In the genomic region with DNA sequence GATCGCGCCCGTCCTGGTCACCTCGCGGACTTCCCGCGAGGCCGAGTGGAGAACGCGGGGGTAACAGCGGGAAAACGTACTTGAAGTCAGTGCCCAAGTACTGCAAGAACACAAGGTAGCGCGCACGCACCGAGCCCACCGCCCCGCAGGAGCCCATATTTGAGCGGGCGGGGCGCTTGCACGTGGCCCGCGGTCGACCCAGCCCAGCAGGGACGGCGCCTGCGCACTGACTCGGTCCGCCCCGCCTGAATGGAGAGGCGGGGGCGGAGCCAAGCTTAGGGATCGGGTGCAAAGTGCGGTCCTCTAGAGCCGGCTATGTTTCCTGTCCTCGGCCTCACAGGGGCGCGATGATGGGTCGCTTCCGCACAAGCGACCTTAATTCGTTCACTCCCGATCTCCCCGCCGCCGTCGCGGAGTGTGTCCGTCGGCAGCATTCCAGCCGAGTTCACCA, we compare ENCODE assay signal across 8 mouse cellular contexts. TPM values are rescaled to one million over a fixed set of nuclear protein-coding genes. Genes with fewer than 3 reads are reported as not detected.
DNase-seq lines count a peak whose midpoint lies in the region; ATAC-seq and TF ChIP-seq lines count a peak whose summit lies in the region.

A gene (minus strand): TSS at position 231 of the 451 bp plus-strand sequence.
A gene (plus strand): TSS at position 272 of the 451 bp plus-strand sequence.

- peak within 1 kb of the TSS; percentile 85 for H3K9ac ChIP-seq in embryonic facial prominence, embryonic 13.5 days
- peak within 1 kb of the TSS; percentile 98 for H3K9ac ChIP-seq in heart, adult 2 months (ENCODE audit: low read depth, low read length)
- peak within 1 kb of the TSS; percentile 87 for H3K9ac ChIP-seq in limb, embryonic 13.5 days
- H3K9ac ChIP-seq in midbrain, embryonic 16.5 days (ENCODE audit: low read depth, low read length), result peak within 1 kb of the TSS; percentile 98

- H3K79me2 ChIP-seq in heart, adult 2 months (replicated peaks; ENCODE audit: control insufficient read depth, insufficient read depth, low read length), result peaks cover 10% of the 10 kb centered on the region; the same call in 1 of the 2 replicates

- peak; percentile 36 for TF ChIP-seq POLR2A in heart, adult 2 months (IDR thresholded peaks at IDR 0.05; ENCODE audit: insufficient read depth, low read depth, low read length)

- TF ChIP-seq CTCF in heart, adult 2 months (IDR thresholded peaks at IDR 0.05), result no peak

- peak within 1 kb of the TSS; percentile 95 for H3K27ac ChIP-seq in embryonic facial prominence, embryonic 13.5 days
- peak within 1 kb of the TSS; percentile 96 for H3K27ac ChIP-seq in heart, adult 2 months
- peak within 1 kb of the TSS; percentile 92 for H3K27ac ChIP-seq in limb, embryonic 13.5 days
- H3K27ac ChIP-seq in midbrain, embryonic 16.5 days (ENCODE audit: low read length), result peak within 1 kb of the TSS; percentile 99

- H3K9me3 ChIP-seq in embryonic facial prominence, embryonic 13.5 days, result no peaks in the 10 kb centered on the region
- H3K9me3 ChIP-seq in limb, embryonic 13.5 days, result no peaks in the 10 kb centered on the region
- H3K9me3 ChIP-seq in midbrain, embryonic 16.5 days (replicated peaks; ENCODE audit: control insufficient read depth, low read length, poor library complexity, severe bottlenecking), result no peaks in the 10 kb centered on the region

- H3K4me3 ChIP-seq in embryonic facial prominence, embryonic 13.5 days, result peak within 1 kb of the TSS; percentile 77
- H3K4me3 ChIP-seq in heart, adult 2 months, result peak within 1 kb of the TSS; percentile 96
- peak within 1 kb of the TSS; percentile 88 for H3K4me3 ChIP-seq in limb, embryonic 13.5 days
- H3K4me3 ChIP-seq in midbrain, embryonic 16.5 days (ENCODE audit: low read depth, low read length), result peak within 1 kb of the TSS; percentile 92

- WGBS in embryonic facial prominence, embryonic 13.5 days, result under 1% methylated on average over 52 of the region's 52 CpGs
- whole genome bisulfite sequencing in heart, adult 2 months, result under 1% methylated on average over 52 of the region's 52 CpGs
- 0% methylated on average over 52 of the region's 52 CpGs for WGBS in limb, embryonic 13.5 days
- WGBS in midbrain, embryonic 16.5 days, result under 1% methylated on average over 52 of the region's 52 CpGs

- peak within 1 kb of the TSS; percentile 94 for H3K4me2 ChIP-seq in embryonic facial prominence, embryonic 13.5 days
- H3K4me2 ChIP-seq in limb, embryonic 13.5 days (replicated peaks), result peak within 1 kb of the TSS; percentile 97
- H3K4me2 ChIP-seq in midbrain, embryonic 16.5 days (ENCODE audit: low read length), result peak within 1 kb of the TSS; percentile 94

- DNase-seq in 3134 (ENCODE audit: extremely low read depth, insufficient read length, low spot score), result peak; percentile 89
- DNase-seq in adrenal gland, postnatal 36 days, result peak; percentile 98 to 99
- DNase-seq in heart, adult 2 months, result peak; percentile 97 to 99
- peak; percentile 93 to 97 for DNase-seq in kidney, adult 8-10 months
- peak; percentile 97 to 99 for DNase-seq in spleen, postnatal 10 days (ENCODE audit: low spot score in 2 of 2)

- TF ChIP-seq EP300 in heart, adult 2 months (IDR thresholded peaks at IDR 0.05; ENCODE audit: insufficient read depth, low read depth, low read length), result no peak

- H3K36me3 ChIP-seq in embryonic facial prominence, embryonic 13.5 days, result peaks cover 41% of the 10 kb centered on the region
- H3K36me3 ChIP-seq in heart, adult 2 months (ENCODE audit: control insufficient read depth, insufficient read depth, low read length), result peaks cover 3% of the 10 kb centered on the region
- peaks cover 45% of the 10 kb centered on the region for H3K36me3 ChIP-seq in limb, embryonic 13.5 days
- peaks cover 24% of the 10 kb centered on the region for H3K36me3 ChIP-seq in midbrain, embryonic 16.5 days (ENCODE audit: control insufficient read depth, insufficient read depth, low read length)

- intact Hi-C loops in heart, adult 2 months (cut with DNase I), result loop anchor here (2.0 to 5.0 kb wide), 3 partner anchors 23 to 221 kb away; a partner anchor contains a TSS

- H3K27me3 ChIP-seq in embryonic facial prominence, embryonic 13.5 days, result no peaks in the 10 kb centered on the region
- no peaks in the 10 kb centered on the region for H3K27me3 ChIP-seq in heart, adult 2 months (ENCODE audit: control insufficient read depth, insufficient read depth, low read length)
- H3K27me3 ChIP-seq in limb, embryonic 13.5 days, result no peaks in the 10 kb centered on the region
- H3K27me3 ChIP-seq in midbrain, embryonic 16.5 days (ENCODE audit: control insufficient read depth, insufficient read depth, low read depth, low read length), result no peaks in the 10 kb centered on the region

- peak; percentile 87 for ATAC-seq in embryonic facial prominence, embryonic 13.5 days (ENCODE audit: insufficient number of reproducible peaks, insufficient read depth, low FRiP score, low TSS enrichment, low read depth)
- peak; percentile 90 for ATAC-seq in limb, embryonic 13.5 days (ENCODE audit: low FRiP score, low read depth)
- ATAC-seq in midbrain, embryonic 16.5 days, result peak; percentile 87

- H3K4me1 ChIP-seq in embryonic facial prominence, embryonic 13.5 days, result peaks cover 48% of the 10 kb centered on the region
- peaks cover 27% of the 10 kb centered on the region for H3K4me1 ChIP-seq in heart, adult 2 months (ENCODE audit: control insufficient read depth, insufficient read depth, low read length)
- H3K4me1 ChIP-seq in limb, embryonic 13.5 days, result peaks cover 44% of the 10 kb centered on the region
- H3K4me1 ChIP-seq in midbrain, embryonic 16.5 days (ENCODE audit: control insufficient read depth, insufficient read depth, low read length), result peaks cover 43% of the 10 kb centered on the region

RNA-seq across cellular contexts. Expression of the first gene that starts in this region (rescaled TPM):
- total RNA-seq in adrenal gland, postnatal 36 days (2021), result 10 to 100 TPM; 25.1 to 28.1 TPM
- 48.4 and 54.7 TPM in 2 replicates for polyA plus RNA-seq in embryonic facial prominence, embryonic 13.5 days (2015; fragmentation: Nextera tagmentation; extraction: Ambion mirVana)
- 10 to 100 TPM in 1 of 2 experiments, 1 to 10 TPM in 1; 9.4 to 10.1 TPM for total RNA-seq in heart, adult 2 months (2021)
- polyA plus RNA-seq in heart, adult 2 months (2012; rRNA removed), result 19.9 and 31.3 TPM in 2 replicates
- polyA plus RNA-seq in limb, embryonic 13.5 days (2015; fragmentation: Nextera tagmentation; extraction: Ambion mirVana), result 51.8 and 55.9 TPM in 2 replicates
- polyA plus RNA-seq in midbrain, embryonic 16.5 days (2015; fragmentation: Nextera tagmentation; extraction: Ambion mirVana), result 56.3 and 63.9 TPM in 2 replicates

RNA-seq across cellular contexts. Expression of the second gene that starts in this region (rescaled TPM):
- 10 to 100 TPM; 20.1 to 20.7 TPM for total RNA-seq in adrenal gland, postnatal 36 days (2021)
- polyA plus RNA-seq in embryonic facial prominence, embryonic 13.5 days (2015; fragmentation: Nextera tagmentation; extraction: Ambion mirVana), result 21.1 and 21.6 TPM in 2 replicates
- total RNA-seq in heart, adult 2 months (2021), result 10 to 100 TPM in 1 of 2 experiments, 1 to 10 TPM in 1; 9.7 to 11.3 TPM
- 19.2 and 20.0 TPM in 2 replicates for polyA plus RNA-seq in heart, adult 2 months (2012; rRNA removed)
- 18.2 and 19.4 TPM in 2 replicates for polyA plus RNA-seq in limb, embryonic 13.5 days (2015; fragmentation: Nextera tagmentation; extraction: Ambion mirVana)
- polyA plus RNA-seq in midbrain, embryonic 16.5 days (2015; fragmentation: Nextera tagmentation; extraction: Ambion mirVana), result 77.4 and 78.1 TPM in 2 replicates

Comparison
In these comparisons a context has a peak if more than half of its experiments do, and no peak if none do; other contexts are left out.
1. Peak in every context shown above with its lines: DNase-seq, ATAC-seq, H3K4me3 ChIP-seq and H3K27ac ChIP-seq.